Mouse (Mus musculus): Measurements from ENCODE around the gene Cenpb.

The Cenpb gene

DNA sequence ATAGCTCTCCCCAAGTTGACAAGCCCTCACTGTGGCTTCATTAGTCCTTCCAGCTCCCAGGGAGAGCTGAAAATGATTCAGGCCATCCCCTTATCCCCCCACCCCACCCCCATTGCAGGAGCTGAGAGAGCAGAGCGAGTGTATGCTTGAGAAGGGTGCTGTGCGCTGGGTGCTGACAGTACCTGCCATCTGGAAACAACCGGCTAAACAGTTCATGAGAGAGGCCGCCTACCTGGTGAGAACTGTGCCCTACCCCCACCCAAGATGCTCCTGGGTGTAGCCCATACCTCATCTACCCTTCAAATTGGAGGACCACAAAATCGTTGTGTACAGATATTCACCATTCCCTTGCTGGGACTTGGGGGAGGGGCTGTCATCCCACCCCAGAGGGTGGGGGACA, 40.6 kb downstream of the Cenpb start:
- in situ Hi-C loops (cut with MseI, MboI) = no loop called here

- in situ Hi-C loops (cut with MseI, MboI) = no loop called here
These were observed 41.1 kb downstream of the Cenpb start for GRCm38 (mm10) chr2:131138760-131139159.

DNA sequence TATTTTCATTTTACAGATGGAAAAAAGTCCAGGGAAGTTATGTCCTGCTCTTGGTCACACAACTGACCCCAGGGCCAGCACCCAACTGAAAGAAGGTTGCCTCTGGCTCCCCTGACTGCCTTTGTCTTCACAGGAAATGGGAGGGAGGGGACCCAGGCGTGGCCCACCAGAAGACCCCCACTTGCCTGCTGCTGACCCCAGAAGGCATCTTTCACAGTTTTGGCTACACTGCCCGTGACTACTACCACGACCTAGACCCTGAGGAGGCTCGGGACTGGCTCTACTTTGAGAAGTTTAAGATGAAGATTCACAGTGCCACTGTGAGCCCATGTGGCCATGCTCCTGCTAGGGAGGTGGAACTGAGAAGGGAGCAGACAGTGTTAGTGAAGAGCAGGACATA, 41.6 kb downstream of the Cenpb start:
- in situ Hi-C loops (cut with MseI, MboI) = no loop called here

GRCm38 (mm10) chr2:131135521-131136139, 44.2 kb downstream of the Cenpb start:
- in situ Hi-C loops (cut with MseI, MboI) = no loop called here

- in situ Hi-C loops (cut with MseI, MboI) = no loop called here
These were observed 45.0 kb downstream of the Cenpb start for GRCm38 (mm10) chr2:131134826-131135400.

- in situ Hi-C loops (cut with MseI, MboI) = no loop called here
These were observed 45.5 kb downstream of the Cenpb start for GRCm38 (mm10) chr2:131134381-131134780.

- in situ Hi-C loops (cut with MseI, MboI) = no loop called here
These were observed 46.8 kb downstream of the Cenpb start, which contains the start of gene Gm11037 for GRCm38 (mm10) chr2:131132930-131133547. TSS of gene Gm11037 (plus strand) at chr2:131133497.

DNA sequence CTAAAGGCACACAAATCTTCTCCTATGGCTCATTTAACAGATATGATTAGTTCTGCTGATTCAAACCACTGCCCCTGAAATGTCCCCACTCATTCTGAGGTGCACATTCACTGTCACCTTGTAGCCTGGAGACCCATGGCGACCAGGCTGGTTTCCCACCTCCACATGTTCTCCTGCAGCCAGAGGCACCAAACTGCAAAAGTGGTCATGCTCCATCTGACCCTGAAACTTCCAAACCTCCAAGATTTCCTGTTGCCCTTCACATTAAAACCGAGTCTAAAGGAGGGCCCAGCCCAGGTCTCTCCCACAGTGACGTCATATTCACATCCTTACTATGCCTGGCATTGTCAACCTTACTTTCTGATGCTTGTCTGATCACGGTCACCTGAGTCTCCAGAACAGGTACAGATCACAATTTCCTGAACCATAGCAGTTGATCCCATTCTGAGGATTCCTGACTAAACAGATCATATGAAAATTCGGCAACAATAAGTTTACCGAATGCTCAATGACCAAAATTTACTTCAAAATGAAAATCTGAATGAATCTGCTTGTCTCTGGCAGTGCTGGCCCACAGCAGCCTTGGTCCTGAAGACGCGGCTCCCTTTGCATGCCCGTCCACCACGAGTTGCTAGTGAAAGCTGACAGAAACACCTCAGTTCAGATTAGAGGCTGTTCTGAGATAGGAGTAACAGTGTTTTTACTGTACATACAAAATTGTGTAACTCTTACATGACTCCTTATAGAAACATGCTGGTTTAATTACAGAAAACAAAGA, 47.6 kb downstream of the Cenpb start:
- in situ Hi-C loops (cut with MseI, MboI) = no loop called here

DNA sequence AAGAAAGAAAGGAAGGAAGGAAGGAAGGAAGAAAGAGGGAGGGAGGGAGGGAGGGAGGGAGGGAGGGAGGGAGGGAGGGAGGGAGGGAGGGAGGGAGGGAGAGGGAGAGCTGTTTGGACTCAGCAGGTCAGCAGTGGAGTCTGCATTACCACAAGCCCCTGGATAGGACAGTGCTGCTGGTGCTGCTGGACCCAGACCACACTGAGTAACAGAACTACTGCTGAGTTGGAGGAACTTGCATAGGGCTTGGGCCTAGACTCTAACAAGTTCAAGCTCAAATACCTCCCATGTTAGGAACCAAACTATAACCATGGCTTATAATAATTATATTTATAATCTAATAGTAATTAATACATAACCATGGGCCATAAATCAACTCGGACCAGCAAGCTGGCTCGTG, 49.0 kb downstream of the Cenpb start:
- in situ Hi-C loops (cut with MseI, MboI) = no loop called here

- in situ Hi-C loops (cut with MseI, MboI) = no loop called here
These were observed 50.0 kb downstream of the Cenpb start for GRCm38 (mm10) chr2:131129836-131130235.

- in situ Hi-C loops (cut with MseI, MboI) = no loop called here
These were observed 51.2 kb downstream of the Cenpb start for GRCm38 (mm10) chr2:131128636-131129157.

DNA sequence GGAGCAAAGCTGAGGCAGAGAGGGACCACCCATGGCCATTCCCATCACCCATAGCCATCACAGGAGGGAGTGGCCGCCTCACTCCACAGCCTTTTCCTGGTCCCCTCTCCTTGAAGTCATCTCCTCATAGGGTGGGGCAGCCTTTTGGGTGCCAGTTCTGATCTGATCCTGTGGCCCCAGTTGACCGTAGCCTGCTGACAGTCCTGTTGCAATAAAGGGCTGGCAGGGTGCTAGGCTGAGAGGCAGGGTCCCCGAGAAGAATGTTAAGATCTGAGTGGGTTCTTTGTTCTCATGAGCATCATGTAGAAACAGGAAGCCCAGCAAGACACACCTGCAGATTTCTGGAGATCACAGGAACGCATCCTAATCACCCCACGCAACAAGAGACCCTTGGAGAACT, 51.7 kb downstream of the Cenpb start:
- in situ Hi-C loops (cut with MseI, MboI) = no loop called here

DNA sequence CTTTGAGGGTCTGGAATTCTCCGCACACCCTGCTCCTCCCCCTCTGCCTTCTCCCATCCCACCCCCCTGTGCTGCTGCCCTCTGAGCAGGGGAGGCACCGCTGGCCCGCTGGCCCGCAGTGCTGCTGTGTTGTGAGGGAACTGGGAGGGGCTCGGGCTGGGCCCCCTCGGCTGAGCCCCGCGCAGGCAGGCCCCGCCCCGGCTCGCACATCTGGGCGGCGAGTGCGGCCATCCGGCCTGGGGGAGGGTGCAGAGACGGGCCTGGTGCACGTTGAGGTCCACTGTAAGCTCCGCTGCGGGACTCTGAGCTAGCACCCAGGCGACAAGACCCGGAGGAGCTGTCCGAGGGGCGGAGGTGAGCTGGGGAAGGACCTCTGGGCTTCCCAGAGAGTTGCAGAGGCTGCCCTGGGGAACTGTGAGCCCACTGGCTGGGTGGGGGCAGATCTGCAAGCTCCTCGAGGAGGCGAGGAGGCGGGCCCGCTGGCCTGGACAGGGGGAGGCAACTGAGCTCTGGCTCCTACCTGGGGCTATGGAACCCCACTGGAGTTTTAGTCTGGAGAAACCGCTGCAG, 52.6 kb downstream of the Cenpb start, which contains the start of gene Hspa12b:
Gene Hspa12b, plus strand, starts transcription at position 120 of the 570 bp plus-strand sequence.
- in situ Hi-C loops (cut with MseI, MboI) = no loop called here

GRCm38 (mm10) chr2:131125964-131126815, 53.7 kb downstream of the Cenpb start:
- in situ Hi-C loops (cut with MseI, MboI) = no loop called here
